Mouse (Mus musculus) 3T3-L1 (cell line): ENCODE data around the gene Kcnk16.
"Not testable (repeated sequence)": the region's sequence is repeated elsewhere in the genome, so short reads cannot be mapped to it uniquely, and the experiment has no call there.

ENCODE experiments used
- DNase-seq: peaks from one replicate; pipeline ENCODE4 v3.0.0-alpha.2; 2015; ENCODE audit warnings: low read depth, low spot score

The Kcnk16 gene

GRCm38 (mm10) chr14:20269082-20269809 lies at the start of gene Kcnk16:
Gene Kcnk16 (minus strand): TSS chr14:20269199.
- no peak for DNase-seq

DNA sequence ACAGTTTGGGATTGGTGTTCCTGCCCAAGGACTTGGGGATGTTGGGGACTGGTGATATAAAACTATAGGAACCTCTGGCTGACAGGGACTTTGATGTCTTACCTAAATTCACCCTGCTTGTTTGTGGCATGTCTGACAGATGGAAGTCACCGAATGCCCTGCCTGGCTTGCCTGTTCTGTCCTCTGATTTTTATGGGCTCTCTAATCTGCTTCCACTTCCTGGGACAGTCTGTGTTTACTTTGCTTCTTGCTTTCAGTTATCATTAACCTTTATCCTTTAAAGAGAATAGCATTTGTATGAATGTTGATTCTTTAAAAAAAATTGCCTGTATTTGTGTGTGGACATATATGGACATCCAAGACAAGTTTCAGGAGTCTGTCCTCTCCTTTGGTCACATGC lies 46.1 kb upstream of the Kcnk16 start:
- DNase-seq: no peak

DNA sequence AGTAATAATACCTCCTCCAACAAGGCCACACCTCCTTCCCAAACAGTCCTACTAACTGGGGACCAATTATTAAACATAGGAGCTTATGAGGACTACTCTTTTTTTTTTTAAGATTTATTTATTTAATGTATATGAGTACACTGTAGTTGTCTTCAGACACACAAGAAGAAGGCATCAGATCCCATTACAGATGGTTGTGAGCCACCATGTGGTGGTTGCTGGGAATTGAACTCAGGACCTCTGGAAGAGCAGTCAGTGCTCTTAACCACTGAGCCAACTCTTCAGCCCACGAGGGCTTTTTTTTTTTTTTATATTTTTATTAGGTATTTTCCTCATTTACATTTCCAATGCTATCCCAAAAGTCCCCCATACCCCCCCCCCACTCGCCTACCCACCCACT lies 36.1 kb upstream of the Kcnk16 start:
- DNase-seq: not testable (repeated sequence)

DNA sequence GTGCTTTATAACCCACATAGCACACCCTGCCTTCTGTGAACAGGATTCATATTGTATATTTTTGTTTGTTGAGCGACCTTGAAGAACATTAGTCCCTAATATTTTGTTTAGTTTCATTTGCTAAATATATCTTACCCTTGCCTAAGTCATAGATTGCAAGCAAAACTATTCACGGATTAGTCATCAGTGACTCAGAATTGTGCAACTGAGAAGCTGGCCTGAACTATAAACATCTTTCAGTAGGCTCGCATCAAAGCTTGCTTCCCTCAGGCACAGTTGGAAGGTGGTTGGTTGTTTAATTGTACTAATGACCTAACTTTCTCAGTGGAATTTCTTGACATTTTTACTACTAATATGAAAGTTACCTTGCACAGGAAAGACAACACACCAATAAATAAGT lies 29.1 kb upstream of the Kcnk16 start:
- DNase-seq: peak; percentile 90

GRCm38 (mm10) chr14:20297616-20298015 lies 28.6 kb upstream of the Kcnk16 start:
- peak; percentile 58 for DNase-seq

DNA sequence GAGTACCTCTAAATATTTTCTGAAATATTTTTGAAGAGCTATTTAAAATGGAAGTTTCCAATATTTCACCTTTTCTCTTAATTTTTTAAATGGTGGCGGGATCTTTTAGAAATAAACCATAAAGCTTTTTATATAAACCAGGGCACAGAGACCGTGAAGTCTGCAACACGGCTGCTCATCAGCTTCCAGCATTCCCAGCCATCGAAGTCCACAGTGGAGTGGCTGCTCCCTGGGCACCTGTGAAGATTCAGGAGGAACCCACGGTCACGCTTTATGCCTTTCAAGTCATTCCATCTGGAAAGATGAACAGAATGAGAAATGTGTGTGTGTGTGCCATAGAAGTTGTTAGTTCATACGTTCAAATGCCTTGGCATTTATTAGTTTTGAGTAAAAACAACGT lies 25.9 kb upstream of the Kcnk16 start:
- DNase-seq: peak; percentile 2

DNA sequence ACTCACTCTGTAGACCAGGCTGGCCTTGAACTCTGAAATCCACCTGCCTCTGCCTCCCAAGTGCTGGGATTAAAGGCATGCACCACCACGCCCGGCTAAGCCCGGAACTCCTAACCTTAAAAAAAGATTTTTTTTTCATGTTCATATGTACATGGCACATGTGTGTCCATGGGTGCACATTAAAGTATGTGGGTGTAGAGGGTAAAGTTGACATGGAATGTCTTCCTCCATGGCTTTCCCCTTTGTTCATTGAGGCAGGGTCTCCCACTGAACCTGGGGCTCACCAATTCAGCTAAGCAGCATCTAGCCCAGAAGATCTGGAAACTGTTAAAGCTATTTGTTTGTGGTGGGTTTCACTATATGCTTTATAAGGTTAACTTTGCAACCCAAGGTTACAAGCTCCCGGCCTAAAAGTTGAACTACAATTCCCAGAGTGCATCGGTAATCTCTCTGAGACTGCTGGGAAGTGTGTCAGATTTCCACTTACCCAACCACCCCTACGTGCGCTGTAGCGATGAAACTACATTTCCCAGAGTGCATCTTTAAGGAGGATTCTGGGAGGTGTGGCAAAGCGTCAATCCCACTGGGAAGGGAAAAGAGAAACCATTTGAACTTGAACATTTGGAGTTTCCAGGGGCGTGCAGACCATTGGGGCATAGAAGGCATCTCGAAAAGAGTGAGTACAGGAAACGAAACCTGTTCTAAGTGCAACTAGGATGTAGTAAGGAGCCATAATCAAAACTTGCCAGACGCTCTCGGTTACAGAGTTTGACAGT lies 25.3 kb upstream of the Kcnk16 start, which contains the start of gene Nudt13:
Gene Nudt13 (plus strand): TSS at position 581 of the 776 bp plus-strand sequence.
- DNase-seq: peak; percentile 93

DNA sequence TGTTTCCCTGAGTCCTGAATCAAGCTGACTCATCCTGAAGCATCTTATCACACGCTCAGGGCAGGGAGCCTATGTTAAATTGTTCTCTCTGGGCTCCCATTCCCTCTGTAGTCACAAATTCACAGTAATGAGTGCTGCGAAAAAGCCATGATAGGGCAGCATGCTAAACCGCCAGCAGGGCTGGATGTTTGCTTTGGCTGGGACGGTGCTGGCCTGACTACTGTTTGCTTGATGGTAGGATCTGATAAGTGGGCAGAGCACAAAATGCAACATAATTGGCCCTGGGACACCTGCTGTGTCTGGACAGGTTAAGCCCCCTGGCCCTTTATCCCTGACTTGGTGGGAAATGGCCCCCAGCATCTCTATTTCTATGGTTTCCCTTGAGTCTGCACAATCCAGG lies 22.4 kb upstream of the Kcnk16 start:
- DNase-seq: no peak

DNA sequence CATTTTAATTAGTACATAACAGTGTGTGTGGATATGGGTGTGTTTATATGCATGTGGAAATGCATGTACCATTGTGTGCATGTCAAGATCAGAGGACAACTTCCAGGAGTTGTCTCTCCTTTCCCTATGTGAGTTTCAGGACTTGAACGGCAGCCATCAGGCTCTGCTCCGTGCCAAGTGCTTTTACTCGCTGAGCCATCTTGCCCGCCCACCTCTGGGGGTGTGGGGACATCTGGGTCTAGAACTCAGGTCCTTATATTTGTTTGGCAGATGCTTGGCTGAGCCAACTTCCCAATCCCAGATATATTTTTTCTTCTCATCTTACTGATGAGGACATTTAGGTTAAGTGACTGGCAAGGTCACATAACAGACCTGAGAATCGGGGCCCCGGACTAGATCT lies 578 bp downstream of the Kcnk16 start:
- no peak for DNase-seq

GRCm38 (mm10) chr14:20262346-20262745 lies 6.7 kb downstream of the Kcnk16 start:
- no peak for DNase-seq

DNA sequence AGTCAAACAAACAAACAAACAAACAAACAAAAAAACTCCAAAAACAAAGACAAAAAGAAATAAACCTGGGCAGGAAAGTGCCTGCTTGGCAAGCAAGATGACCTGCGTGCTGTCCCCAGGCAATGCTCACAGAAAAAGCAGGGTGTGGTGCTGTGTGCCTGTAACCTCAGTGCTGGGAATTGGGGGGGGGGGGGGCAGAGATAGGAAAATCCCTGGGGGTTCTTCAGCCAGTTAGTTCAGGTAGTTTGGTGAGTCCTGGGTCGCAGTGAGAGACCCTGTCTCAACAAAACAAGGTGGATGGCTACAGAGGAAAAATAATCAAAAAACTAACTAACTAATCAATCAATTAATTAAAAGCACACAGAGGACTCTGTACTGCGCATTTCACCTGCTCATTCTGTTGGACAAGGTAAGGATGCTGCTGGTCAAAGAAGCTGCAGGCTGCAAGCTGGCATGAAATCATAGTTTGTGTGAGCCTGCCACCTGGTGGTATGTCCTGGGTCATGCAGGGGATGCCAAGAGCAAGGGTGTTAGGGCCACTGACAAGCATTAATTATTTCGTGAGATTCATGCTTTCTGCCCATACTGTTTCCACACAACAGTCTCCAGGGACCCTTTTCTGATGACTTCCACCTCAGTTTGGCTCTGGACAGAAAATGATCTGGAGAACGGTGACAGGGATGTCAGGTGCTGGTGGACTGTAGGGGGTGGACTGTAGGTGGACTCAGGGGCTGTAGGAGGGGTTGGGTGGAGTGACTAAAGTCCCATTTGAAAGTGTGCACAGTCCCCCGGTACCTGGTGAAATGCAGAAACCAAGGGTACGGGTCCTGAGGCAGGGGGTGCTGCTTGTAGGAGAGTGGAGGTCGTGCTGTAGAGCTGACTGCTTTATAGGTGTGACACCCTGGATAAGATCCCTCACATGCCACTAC lies 10.6 kb downstream of the Kcnk16 start:
- peak; percentile 75 for DNase-seq

DNA sequence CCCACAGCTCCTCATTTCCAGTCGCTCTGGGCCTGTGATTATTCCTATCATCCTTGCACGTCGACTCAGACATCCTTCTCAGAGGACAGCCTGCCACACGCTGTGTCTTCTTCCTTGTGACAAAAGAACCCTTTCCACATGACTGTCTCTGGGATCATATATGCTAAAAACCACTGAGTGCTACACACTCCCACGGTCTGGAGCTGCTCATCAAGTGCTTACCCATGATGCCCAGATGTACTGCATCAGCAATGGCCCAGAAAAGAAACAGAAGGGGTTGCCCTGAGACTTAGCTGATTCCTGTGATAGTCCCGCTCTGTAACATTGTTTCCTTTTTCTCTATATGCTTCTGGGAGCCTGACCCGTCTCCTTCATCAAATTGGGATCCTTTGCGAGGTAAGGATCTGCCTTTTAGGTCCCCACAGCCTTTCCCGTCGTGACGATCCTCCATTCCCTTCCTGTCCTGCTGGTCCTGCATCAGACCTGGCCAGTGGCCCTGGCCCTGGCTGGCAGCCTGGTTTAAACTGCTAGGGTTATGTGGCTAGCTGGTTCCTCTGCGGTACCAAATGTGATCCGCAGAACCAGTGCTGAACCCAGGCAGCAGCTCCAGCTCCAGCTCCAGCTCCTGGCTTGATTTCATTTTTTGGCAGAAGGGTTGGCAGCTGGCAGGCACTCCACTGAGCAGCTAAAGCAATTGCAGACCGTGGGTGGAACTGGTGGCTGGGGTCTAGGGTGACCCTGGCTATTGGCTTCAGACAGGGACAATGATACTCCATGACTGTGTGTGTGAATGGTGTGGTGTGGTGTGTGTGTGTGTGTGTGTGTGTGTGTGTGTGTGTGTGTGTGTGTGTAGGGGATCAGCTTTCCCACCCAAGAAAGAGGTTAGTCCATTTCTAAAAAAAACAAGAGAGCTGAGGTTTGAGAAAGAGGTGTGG lies 18.5 kb downstream of the Kcnk16 start:
- DNase-seq: peak; percentile 11

GRCm38 (mm10) chr14:20248001-20248400 lies 21.0 kb downstream of the Kcnk16 start:
- DNase-seq: no peak

GRCm38 (mm10) chr14:20246811-20247266 lies 22.2 kb downstream of the Kcnk16 start:
- DNase-seq: peak; percentile 80

GRCm38 (mm10) chr14:20245861-20246260 lies 23.1 kb downstream of the Kcnk16 start:
- no peak for DNase-seq

- DNase-seq: no peak
Observed at GRCm38 (mm10) chr14:20245318-20245717, 23.7 kb downstream of the Kcnk16 start.

- no peak for DNase-seq
Observed at GRCm38 (mm10) chr14:20243158-20243557, 25.8 kb downstream of the Kcnk16 start.

GRCm38 (mm10) chr14:20242454-20242853 lies 26.5 kb downstream of the Kcnk16 start:
- no peak for DNase-seq

GRCm38 (mm10) chr14:20234403-20234802 lies 34.6 kb downstream of the Kcnk16 start:
- DNase-seq: no peak
